Mouse (Mus musculus): ENCODE measurements at regions not wholly inside any gene's neighbourhood (a gene's known extent, or its start where the extent isn't known, plus 50 kb on each side); places are given as distances from the start of the nearest gene placed in this dataset.
"Not testable (repeated sequence)": the region's sequence is repeated elsewhere in the genome, so short reads cannot be mapped to it uniquely, and the experiment has no call there.

DNA sequence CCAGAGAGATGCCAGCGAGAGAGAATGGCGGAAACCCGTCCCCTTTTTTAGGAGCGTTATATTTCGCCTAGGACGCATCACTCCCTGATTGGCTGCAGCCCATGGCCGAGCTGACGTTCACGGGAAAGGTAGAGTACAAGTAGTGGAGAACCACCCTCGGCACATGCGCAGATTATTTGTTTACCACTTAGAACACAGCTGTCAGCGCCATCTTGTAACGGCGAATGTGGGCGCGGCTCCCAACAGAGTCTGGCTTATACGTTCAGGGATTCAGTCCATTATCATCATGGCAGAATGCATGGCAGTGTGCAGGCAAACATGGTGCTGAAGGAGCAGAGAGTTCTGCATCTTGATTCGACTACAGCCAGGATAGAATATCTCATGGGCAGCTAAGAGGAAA lies 339.8 kb upstream of the Glra2 start:
- not testable (repeated sequence) for TF ChIP-seq MAFK (IDR thresholded peaks at IDR 0.05; ENCODE audit: borderline replicate concordance, low read depth, low read length); CHD2 (IDR thresholded peaks at IDR 0.05; ENCODE audit: low read length); ETS1 (IDR thresholded peaks at IDR 0.05; ENCODE audit: low read depth, low read length); TAL1 (IDR thresholded peaks at IDR 0.05; ENCODE audit: low read length); SIN3A (IDR thresholded peaks at IDR 0.05; ENCODE audit: low read length); CTCF (IDR thresholded peaks at IDR 0.05 in 2 of 3, conservative IDR thresholded peaks at IDR 0.05 in 1 of 3; ENCODE audit: control insufficient read depth in 1 of 3, insufficient read depth in 1 of 3, low read depth in 2 of 3, low read length in 3 of 3, poor library complexity in 1 of 3, severe bottlenecking in 1 of 3); MAX (IDR thresholded peaks at IDR 0.05; ENCODE audit: low read length); JUND (IDR thresholded peaks at IDR 0.05; ENCODE audit: low read depth, low read length); MYC (IDR thresholded peaks at IDR 0.05; ENCODE audit: low read depth, low read length); BHLHE40 (IDR thresholded peaks at IDR 0.05; ENCODE audit: borderline replicate concordance, low read depth, low read length); GATA1 (IDR thresholded peaks at IDR 0.05; ENCODE audit: low read depth, low read length); POLR2AphosphoS2 (IDR thresholded peaks at IDR 0.05; ENCODE audit: low read length)
